Mouse (Mus musculus) megakaryocyte, embryonic 14.5 days (primary cell): Measurements from ENCODE around the gene Krtap19-5.

Experiments used
- FLI1 ChIP-seq: IDR thresholded peaks from 2 replicates; pipeline ENCODE4 v1.6.1; 2012; ENCODE audit warnings: low read length, inconsistent platforms, mixed read lengths
- GATA1 ChIP-seq: IDR thresholded peaks from 3 replicates; pipeline ENCODE4 v1.6.1; 2012; ENCODE audit warnings: mixed read lengths, low read length, inconsistent platforms, borderline replicate concordance

GRCm38 (mm10) chr16:88869311-88869710 lies 26.9 kb downstream of the Krtap19-5 start, which contains the start of gene Krtap19-1:
- no peak for TF ChIP-seq GATA1
- no peak for TF ChIP-seq FLI1
